Mouse (Mus musculus): Measurements from ENCODE around the gene 1700049E17Rik1. TPM values are rescaled to one million over a fixed set of nuclear protein-coding genes. Genes with fewer than 3 reads are reported as not detected.
"Not testable (repeated sequence)": the region's sequence is repeated elsewhere in the genome, so short reads cannot be mapped to it uniquely, and the experiment has no call there.

1700049E17Rik1 gene
- polyA plus RNA-seq (2015; fragmentation: Nextera tagmentation; extraction: Ambion mirVana): not detected in 2 replicates

GRCm38 (mm10) chr14:41924649-41925048 is at the start of gene 1700049E17Rik1:
TSS of gene 1700049E17Rik1 (plus strand) at chr14:41924949.
- not testable (repeated sequence) for H3K4me1 ChIP-seq (replicated peaks); H3K27me3 ChIP-seq; H3K9me3 ChIP-seq; H3K4me3 ChIP-seq; ATAC-seq (ENCODE audit: low FRiP score, low read depth); H3K27ac ChIP-seq (replicated peaks); H3K4me2 ChIP-seq; H3K36me3 ChIP-seq; H3K9ac ChIP-seq
- no CpG with 5 or more reads among the region's 1 CpGs for WGBS

- H3K9me3 ChIP-seq; H3K27me3 ChIP-seq; H3K36me3 ChIP-seq; H3K9ac ChIP-seq; H3K4me3 ChIP-seq; ATAC-seq (ENCODE audit: low FRiP score, low read depth); H3K4me1 ChIP-seq (replicated peaks); H3K4me2 ChIP-seq; H3K27ac ChIP-seq (replicated peaks): not testable (repeated sequence)
- no CpG with 5 or more reads among the region's 2 CpGs for WGBS
Measured at GRCm38 (mm10) chr14:41907190-41907589, 17.6 kb upstream of the 1700049E17Rik1 start, which contains the start of gene Gm7980. TSS of gene Gm7980 (minus strand) at chr14:41907290.

- H3K9me3 ChIP-seq; H3K4me3 ChIP-seq; H3K27ac ChIP-seq (replicated peaks); H3K9ac ChIP-seq; H3K4me2 ChIP-seq; H3K27me3 ChIP-seq; H3K36me3 ChIP-seq; ATAC-seq (ENCODE audit: low FRiP score, low read depth); H3K4me1 ChIP-seq (replicated peaks): not testable (repeated sequence)
- 96% methylated on average over 2 of the region's 2 CpGs for WGBS
Measured at GRCm38 (mm10) chr14:41943695-41944094, 18.9 kb downstream of the 1700049E17Rik1 start, which contains the start of gene 1700024B05Rik. TSS of gene 1700024B05Rik (plus strand) at chr14:41943995.

- H3K27ac ChIP-seq (replicated peaks); H3K4me3 ChIP-seq; ATAC-seq (ENCODE audit: low FRiP score, low read depth); H3K36me3 ChIP-seq; H3K4me2 ChIP-seq; H3K4me1 ChIP-seq (replicated peaks); H3K27me3 ChIP-seq; H3K9ac ChIP-seq; H3K9me3 ChIP-seq: not testable (repeated sequence)
- 61% methylated on average over 4 of the region's 4 CpGs for WGBS
Measured at GRCm38 (mm10) chr14:41964095-41964494, 39.3 kb downstream of the 1700049E17Rik1 start.

GRCm38 (mm10) chr14:41967827-41968226 is 43.1 kb downstream of the 1700049E17Rik1 start, which contains the start of gene Gm6401:
TSS of gene Gm6401 (minus strand) at chr14:41967927.
- not testable (repeated sequence) for H3K27me3 ChIP-seq; H3K9me3 ChIP-seq; H3K4me1 ChIP-seq (replicated peaks); H3K9ac ChIP-seq; H3K36me3 ChIP-seq; H3K27ac ChIP-seq (replicated peaks); ATAC-seq (ENCODE audit: low FRiP score, low read depth); H3K4me3 ChIP-seq; H3K4me2 ChIP-seq
- WGBS: 68% methylated on average over 1 of the region's 1 CpGs

- not testable (repeated sequence) for H3K4me1 ChIP-seq (replicated peaks); ATAC-seq (ENCODE audit: low FRiP score, low read depth); H3K4me2 ChIP-seq; H3K4me3 ChIP-seq; H3K9ac ChIP-seq; H3K9me3 ChIP-seq; H3K36me3 ChIP-seq; H3K27me3 ChIP-seq; H3K27ac ChIP-seq (replicated peaks)
- WGBS: 75% methylated on average over 3 of the region's 3 CpGs
Measured at GRCm38 (mm10) chr14:41968596-41968995, 43.8 kb downstream of the 1700049E17Rik1 start.

Other genes with a start within 250 kb of the 1700049E17Rik1 start
- gene Gm8068, start 223.1 kb upstream of the 1700049E17Rik1 start, polyA plus RNA-seq (2015; fragmentation: Nextera tagmentation; extraction: Ambion mirVana): not detected in 2 replicates
- gene Gm7929, start 174.3 kb upstream of the 1700049E17Rik1 start, polyA plus RNA-seq (2015; fragmentation: Nextera tagmentation; extraction: Ambion mirVana): not detected in 2 replicates
- not detected in 2 replicates for gene Gm47189, start 152.5 kb upstream of the 1700049E17Rik1 start, polyA plus RNA-seq (2015; fragmentation: Nextera tagmentation; extraction: Ambion mirVana)
- not detected in 2 replicates for gene Gm7980, start 17.7 kb upstream of the 1700049E17Rik1 start, polyA plus RNA-seq (2015; fragmentation: Nextera tagmentation; extraction: Ambion mirVana)
- not detected in 2 replicates for gene 1700024B05Rik, start 19.0 kb downstream of the 1700049E17Rik1 start, polyA plus RNA-seq (2015; fragmentation: Nextera tagmentation; extraction: Ambion mirVana)
- gene Gm6401, start 43.0 kb downstream of the 1700049E17Rik1 start, polyA plus RNA-seq (2015; fragmentation: Nextera tagmentation; extraction: Ambion mirVana): 0.14 TPM in 1 of 2 replicates, not detected in the other
- gene Gm3543, start 58.4 kb downstream of the 1700049E17Rik1 start, polyA plus RNA-seq (2015; fragmentation: Nextera tagmentation; extraction: Ambion mirVana): not detected in 2 replicates
- gene Gm7951, start 192.4 kb downstream of the 1700049E17Rik1 start, polyA plus RNA-seq (2015; fragmentation: Nextera tagmentation; extraction: Ambion mirVana): not detected in 2 replicates
- not detected in 2 replicates for gene Gm17027, start 237.7 kb downstream of the 1700049E17Rik1 start, polyA plus RNA-seq (2015; fragmentation: Nextera tagmentation; extraction: Ambion mirVana)

All from hindbrain, embryonic 15.5 days (tissue).